Mouse (Mus musculus): ENCODE results near the gene Wdr73. TPM values are rescaled to one million over a fixed set of nuclear protein-coding genes. Genes with fewer than 3 reads are reported as not detected.
"Not testable (repeated sequence)": the region's sequence is repeated elsewhere in the genome, so short reads cannot be mapped to it uniquely, and the experiment has no call there.

Gene Wdr73
- polyA plus RNA-seq (2012; rRNA removed) = 5.5 and 6.2 TPM in 2 replicates

GRCm38 (mm10) chr7:80900944-80901501, at the start of gene Wdr73:
Gene Wdr73 (minus strand): TSS chr7:80901269.
- TF ChIP-seq POLR2A (IDR thresholded peaks at IDR 0.05; ENCODE audit: low read depth, low read length) (peak; percentile 67; the same call in 1 of the 2 replicates), CTCF (IDR thresholded peaks at IDR 0.05; ENCODE audit: extremely low read depth, insufficient read length, insufficient replicate concordance, low read depth, low read length) (no peak)
- WGBS = under 1% methylated on average over 36 of the region's 36 CpGs
- H3K27me3 ChIP-seq (ENCODE audit: control insufficient read depth, insufficient read depth, low read length) = no peaks in the 10 kb centered on the region
- peak within 1 kb of the TSS; percentile 78 for H3K4me3 ChIP-seq (ENCODE audit: low read depth, low read length)
- H3K36me3 ChIP-seq (ENCODE audit: control insufficient read depth, insufficient read depth, low read length) = peaks cover 2% of the 10 kb centered on the region; the same call in 1 of the 2 replicates
- H3K27ac ChIP-seq (ENCODE audit: insufficient read depth, low read depth, low read length) = peak within 1 kb of the TSS; percentile 61
- peaks cover 6% of the 10 kb centered on the region for H3K4me1 ChIP-seq (ENCODE audit: control insufficient read depth, insufficient read depth, insufficient read length, low read length)

- H3K4me1 ChIP-seq (ENCODE audit: control insufficient read depth, insufficient read depth, insufficient read length, low read length) = peaks cover 13% of the 10 kb centered on the region
- peak within 1 kb of the TSS; percentile 92 for H3K27ac ChIP-seq (ENCODE audit: insufficient read depth, low read depth, low read length)
- 2% methylated on average over 44 of the region's 44 CpGs for WGBS
- H3K27me3 ChIP-seq (ENCODE audit: control insufficient read depth, insufficient read depth, low read length) = no peaks in the 10 kb centered on the region
- peak within 1 kb of the TSS; percentile 84 for H3K4me3 ChIP-seq (ENCODE audit: low read depth, low read length)
- no peaks in the 10 kb centered on the region for H3K36me3 ChIP-seq (ENCODE audit: control insufficient read depth, insufficient read depth, low read length)
- TF ChIP-seq CTCF (IDR thresholded peaks at IDR 0.05; ENCODE audit: extremely low read depth, insufficient read length, insufficient replicate concordance, low read depth, low read length) (no peak), POLR2A (IDR thresholded peaks at IDR 0.05; ENCODE audit: low read depth, low read length) (peak; percentile 83)
Measured at GRCm38 (mm10) chr7:80947445-80948350, 46.6 kb upstream of the Wdr73 start, which contains the start of gene Sec11a. Gene Sec11a (minus strand): TSS chr7:80947780.

- WGBS = 57% methylated on average over 4 of the region's 4 CpGs
- Histone ChIP-seq H3K4me1 (ENCODE audit: control insufficient read depth, insufficient read depth, insufficient read length, low read length) (peaks cover 8% of the 10 kb centered on the region), H3K27ac (ENCODE audit: insufficient read depth, low read depth, low read length) (no peak overlapping the region), H3K27me3 (ENCODE audit: control insufficient read depth, insufficient read depth, low read length) (no peaks in the 10 kb centered on the region), H3K4me3 (ENCODE audit: low read depth, low read length) (no peak overlapping the region), H3K36me3 (ENCODE audit: control insufficient read depth, insufficient read depth, low read length) (peaks cover 5% of the 10 kb centered on the region; the same call in 1 of the 2 replicates)
- TF ChIP-seq CTCF (IDR thresholded peaks at IDR 0.05; ENCODE audit: extremely low read depth, insufficient read length, insufficient replicate concordance, low read depth, low read length) (no peak), POLR2A (IDR thresholded peaks at IDR 0.05; ENCODE audit: low read depth, low read length) (no peak)
Measured at GRCm38 (mm10) chr7:80939808-80940207, 38.7 kb upstream of the Wdr73 start.

- H3K36me3 ChIP-seq (ENCODE audit: control insufficient read depth, insufficient read depth, low read length) = peaks cover 23% of the 10 kb centered on the region
- not testable (repeated sequence) for H3K4me1 ChIP-seq (ENCODE audit: control insufficient read depth, insufficient read depth, insufficient read length, low read length); H3K4me3 ChIP-seq (ENCODE audit: low read depth, low read length); H3K27ac ChIP-seq (ENCODE audit: insufficient read depth, low read depth, low read length); H3K27me3 ChIP-seq (ENCODE audit: control insufficient read depth, insufficient read depth, low read length)
Measured at GRCm38 (mm10) chr7:80937304-80937666, 36.2 kb upstream of the Wdr73 start.

GRCm38 (mm10) chr7:80936617-80937303, 35.7 kb upstream of the Wdr73 start:
- whole genome bisulfite sequencing = 30% methylated on average over 7 of the region's 7 CpGs
- peaks cover 25% of the 10 kb centered on the region for H3K36me3 ChIP-seq (ENCODE audit: control insufficient read depth, insufficient read depth, low read length)
- H3K27me3 ChIP-seq (ENCODE audit: control insufficient read depth, insufficient read depth, low read length); H3K4me1 ChIP-seq (ENCODE audit: control insufficient read depth, insufficient read depth, insufficient read length, low read length); H3K27ac ChIP-seq (ENCODE audit: insufficient read depth, low read depth, low read length); H3K4me3 ChIP-seq (ENCODE audit: low read depth, low read length): not testable (repeated sequence)

- H3K27me3 ChIP-seq (ENCODE audit: control insufficient read depth, insufficient read depth, low read length) = no peaks in the 10 kb centered on the region
- H3K4me1 ChIP-seq (ENCODE audit: control insufficient read depth, insufficient read depth, insufficient read length, low read length) = peaks cover 6% of the 10 kb centered on the region
- no peak for TF ChIP-seq CTCF (IDR thresholded peaks at IDR 0.05; ENCODE audit: extremely low read depth, insufficient read length, insufficient replicate concordance, low read depth, low read length)
- no peak for TF ChIP-seq POLR2A (IDR thresholded peaks at IDR 0.05; ENCODE audit: low read depth, low read length)
- no peak overlapping the region for H3K27ac ChIP-seq (ENCODE audit: insufficient read depth, low read depth, low read length)
- H3K4me3 ChIP-seq (ENCODE audit: low read depth, low read length) = no peak overlapping the region
- peaks cover 33% of the 10 kb centered on the region for H3K36me3 ChIP-seq (ENCODE audit: control insufficient read depth, insufficient read depth, low read length)
- 95% methylated on average over 1 of the region's 1 CpGs for WGBS
Measured at GRCm38 (mm10) chr7:80935834-80936233, 34.8 kb upstream of the Wdr73 start.

- WGBS = 68% methylated on average over 1 of the region's 1 CpGs
- no peak for TF ChIP-seq CTCF (IDR thresholded peaks at IDR 0.05; ENCODE audit: extremely low read depth, insufficient read length, insufficient replicate concordance, low read depth, low read length)
- Histone ChIP-seq H3K4me3 (ENCODE audit: low read depth, low read length) (no peak overlapping the region), H3K27ac (ENCODE audit: insufficient read depth, low read depth, low read length) (no peak overlapping the region), H3K27me3 (ENCODE audit: control insufficient read depth, insufficient read depth, low read length) (no peaks in the 10 kb centered on the region), H3K36me3 (ENCODE audit: control insufficient read depth, insufficient read depth, low read length) (peaks cover 36% of the 10 kb centered on the region), H3K4me1 (ENCODE audit: control insufficient read depth, insufficient read depth, insufficient read length, low read length) (no peaks in the 10 kb centered on the region)
Measured at GRCm38 (mm10) chr7:80932777-80933176, 31.7 kb upstream of the Wdr73 start.
